Mouse (Mus musculus) liver, embryonic 14.5 days (tissue): ENCODE data around the gene Map3k11.

Experiments
- CTCF ChIP-seq: IDR thresholded peaks from 2 replicates; pipeline ENCODE4 v1.5.1; 2016; ENCODE audit warnings: antibody characterized with exemption, low read depth, control low read depth
- EP300 ChIP-seq: IDR thresholded peaks from 2 replicates; pipeline ENCODE4 v1.6.1; 2016; ENCODE audit warnings: antibody characterized with exemption, low read depth

DNA sequence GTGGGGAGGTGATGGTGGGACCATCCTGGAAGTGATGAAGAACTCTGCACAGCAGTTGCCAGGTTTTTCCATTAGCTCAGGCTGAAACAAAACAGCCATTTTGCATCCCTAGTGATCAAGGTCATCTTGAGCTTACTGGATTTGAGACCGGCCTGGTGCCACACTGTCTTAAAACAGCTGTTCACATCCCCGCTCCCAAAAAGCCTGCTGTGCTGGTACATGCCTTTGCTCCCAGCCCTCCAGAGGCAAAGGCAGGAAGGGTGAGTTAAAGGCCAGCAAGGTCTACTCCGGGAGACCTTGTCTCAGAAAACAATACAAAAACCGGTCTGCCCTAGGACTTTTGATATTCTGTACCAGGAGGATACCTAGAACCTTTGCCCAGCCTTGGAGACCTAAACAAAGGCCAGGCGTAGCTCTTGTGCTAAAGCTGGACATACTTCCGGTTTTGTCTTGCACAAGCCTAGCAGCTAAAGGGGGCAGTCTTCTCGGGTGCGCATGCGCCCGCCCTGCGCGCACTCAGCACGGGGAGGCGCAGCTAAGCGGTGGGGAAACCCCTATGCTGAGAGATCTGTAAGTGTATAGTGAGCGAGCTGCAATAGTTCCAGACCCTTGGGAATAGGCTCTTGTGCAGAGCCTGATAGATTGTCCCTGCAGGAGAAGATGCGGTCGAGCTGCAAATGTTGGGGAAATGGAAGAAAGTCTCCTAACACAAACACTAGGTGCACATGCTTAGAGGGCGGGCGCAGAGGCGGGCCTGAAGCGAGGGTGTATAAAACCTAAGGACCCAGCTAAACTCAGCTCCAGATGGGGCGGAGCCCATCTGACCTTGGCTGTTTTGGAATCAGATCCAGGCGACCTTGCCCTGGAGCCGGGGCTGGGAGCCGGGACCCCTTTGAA lies 39.9 kb upstream of the Map3k11 start:
- peak; percentile 54 for TF ChIP-seq CTCF
- TF ChIP-seq EP300 = no peak
